Mouse (Mus musculus) cerebellum, postnatal 25 days (tissue): ENCODE results near the gene Hist2h3c1.
A peak's percentile ranks its signal among the peaks of the same experiment; 100 is the strongest.
"Not testable (repeated sequence)": the region's sequence is repeated elsewhere in the genome, so short reads cannot be mapped to it uniquely, and the experiment has no call there.

Source experiments
- DNase-seq, 2 experiments: peaks; one replicate each; pipeline ENCODE4 v3.0.0; 2021; ENCODE audit warnings: mixed read lengths in 2 of 2

The Hist2h3c1 gene

DNA sequence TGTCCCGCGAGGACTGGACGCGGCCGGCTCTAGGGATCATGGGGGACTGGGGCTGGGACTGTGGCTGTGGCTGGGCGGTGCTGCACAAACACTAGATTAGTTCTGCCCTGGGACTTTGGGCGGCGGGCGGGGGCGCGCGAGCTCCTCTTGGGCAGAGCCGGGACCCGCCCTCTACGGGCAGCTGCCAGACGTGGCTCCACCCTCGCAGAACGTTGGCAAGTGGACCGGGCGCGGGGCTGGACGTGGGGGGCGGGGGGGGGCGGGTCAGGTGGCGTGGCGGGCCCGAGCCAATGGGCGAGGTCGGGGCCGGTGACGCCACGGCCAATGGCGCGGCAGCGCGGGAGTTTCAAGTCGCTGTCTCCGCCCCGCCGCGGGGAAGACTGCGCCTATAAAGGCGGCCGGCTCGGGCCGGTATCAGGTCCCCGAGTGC, at the start of gene Hist2h3c1:
Gene Hist2h3c1, plus strand, starts transcription at position 259 of the 430 bp plus-strand sequence.
- not testable (repeated sequence) for DNase-seq

DNA sequence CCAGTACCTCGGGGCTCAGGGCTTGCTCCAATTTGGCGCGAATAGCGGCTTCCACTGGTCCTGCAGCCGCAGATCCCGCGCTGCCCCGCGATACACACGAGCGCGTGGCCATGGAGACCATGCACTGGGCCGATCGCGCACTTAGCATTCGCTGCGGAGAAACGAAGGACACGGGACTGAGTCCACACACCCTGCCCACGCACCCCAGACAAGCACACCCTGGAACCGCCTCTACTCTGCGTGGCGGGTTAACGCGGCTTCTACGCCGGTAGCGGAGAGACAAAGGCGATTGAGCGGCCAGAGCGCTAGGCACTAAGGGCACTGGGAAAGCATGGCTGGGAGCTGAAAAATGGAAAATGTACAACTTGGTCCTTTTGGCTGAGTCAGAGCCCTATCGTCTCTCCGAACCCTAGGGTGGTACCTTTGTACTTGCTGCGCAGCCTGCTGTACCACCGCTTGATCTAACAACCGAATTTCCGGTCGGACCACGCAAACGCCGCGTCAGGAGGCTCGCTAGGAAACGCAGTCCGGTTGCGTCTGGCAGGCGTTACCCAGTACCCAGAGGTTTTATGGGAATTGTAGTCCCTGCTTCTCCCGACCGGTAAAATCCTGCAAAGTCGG, 49.2 kb upstream of the Hist2h3c1 start:
- DNase-seq, result peak; percentile 91 to 93

DNA sequence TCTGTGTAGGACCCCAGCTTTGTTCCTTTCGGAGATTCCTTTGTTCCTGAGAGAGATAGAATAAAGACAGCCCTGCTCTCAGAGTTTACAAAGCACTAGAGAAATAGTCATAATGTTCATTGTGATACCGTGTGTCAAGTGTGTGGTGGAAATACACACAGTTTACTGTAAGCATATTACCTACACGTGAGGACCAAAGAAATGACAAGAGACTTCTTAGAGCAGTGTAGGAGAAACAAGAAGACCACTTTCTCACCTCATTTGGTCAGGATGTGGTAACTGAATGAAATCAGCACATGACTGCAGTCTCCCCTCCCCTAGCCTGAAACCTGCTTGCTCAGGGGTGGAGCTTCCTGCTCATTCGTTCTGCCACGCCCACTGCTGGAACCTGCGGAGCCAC, 48.3 kb upstream of the Hist2h3c1 start:
- DNase-seq, result no peak

DNA sequence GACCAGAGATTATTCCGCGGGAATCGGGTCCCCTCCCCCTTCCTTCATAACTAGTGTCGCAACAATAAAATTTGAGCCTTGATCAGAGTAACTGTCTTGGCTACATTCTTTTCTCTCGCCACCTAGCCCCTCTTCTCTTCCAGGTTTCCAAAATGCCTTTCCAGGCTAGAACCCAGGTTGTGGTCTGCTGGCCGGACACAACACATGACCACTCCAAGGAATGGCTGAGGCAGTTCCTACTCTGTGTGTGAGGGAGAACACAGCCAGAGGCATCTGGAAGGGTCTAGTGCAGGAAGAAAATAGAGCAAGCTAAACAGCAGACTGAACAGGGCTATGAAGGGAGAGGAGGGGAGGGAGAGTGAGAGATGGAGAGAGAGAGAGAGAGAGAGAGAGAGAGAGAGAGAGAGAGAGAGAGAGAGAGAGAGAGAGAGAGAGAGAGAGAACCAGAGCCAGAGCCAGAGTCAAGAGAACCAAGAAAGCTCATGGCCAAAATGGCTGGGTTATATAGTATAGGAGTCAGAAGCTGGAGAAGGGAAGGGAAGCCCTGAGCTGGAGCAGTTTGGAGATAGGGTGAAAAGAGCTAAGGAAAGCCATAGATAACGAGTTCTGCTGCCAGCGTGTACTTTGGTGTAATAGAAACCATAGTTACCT, 47.8 kb upstream of the Hist2h3c1 start:
- not testable (repeated sequence) for DNase-seq

DNA sequence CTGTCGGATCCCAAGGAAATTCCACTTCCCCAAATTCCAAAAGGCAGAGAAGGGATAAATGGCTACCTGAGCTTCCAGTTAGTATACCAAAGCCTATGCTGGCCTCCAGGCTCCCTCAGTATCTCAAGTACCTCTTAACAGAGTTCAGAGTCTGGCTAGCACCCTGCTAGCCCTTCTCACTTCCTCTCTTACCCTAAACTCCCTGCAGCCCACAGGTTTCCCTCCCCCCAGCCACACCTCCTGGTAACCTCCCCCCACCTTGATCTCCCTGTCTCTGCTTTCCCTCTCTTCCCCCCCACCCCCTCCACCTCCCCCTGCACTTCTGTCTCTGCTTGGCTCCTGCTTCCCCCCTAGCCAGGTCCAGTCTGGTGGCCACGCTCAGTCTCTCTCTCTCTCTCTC, 46.8 kb upstream of the Hist2h3c1 start:
- DNase-seq, result no peak

DNA sequence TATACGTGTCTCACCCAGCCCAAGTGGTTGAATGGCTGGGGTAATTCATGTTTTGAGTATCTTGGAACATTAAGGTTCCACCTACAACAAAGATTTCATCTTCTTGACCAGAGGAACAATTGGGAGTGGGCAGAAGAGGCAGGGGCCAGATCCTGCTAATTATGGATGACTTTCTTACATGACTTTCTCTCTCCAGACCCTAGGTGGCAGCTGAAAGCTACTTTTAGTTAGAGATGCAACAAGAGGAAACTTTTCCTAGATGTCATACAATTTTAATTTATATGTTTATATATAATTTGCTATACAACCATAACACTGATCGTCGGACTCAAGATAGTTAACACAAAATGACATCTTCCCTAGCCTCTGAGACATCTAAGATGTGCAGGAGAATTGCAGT, 38.7 kb upstream of the Hist2h3c1 start:
- DNase-seq, result no peak

GRCm38 (mm10) chr3:96209242-96209641, 37.2 kb upstream of the Hist2h3c1 start:
- DNase-seq, result peak in 1 of 2 experiments; percentile 46

- peak; percentile 51 to 60 for DNase-seq
Observed at GRCm38 (mm10) chr3:96219191-96219641, 27.3 kb upstream of the Hist2h3c1 start.

DNA sequence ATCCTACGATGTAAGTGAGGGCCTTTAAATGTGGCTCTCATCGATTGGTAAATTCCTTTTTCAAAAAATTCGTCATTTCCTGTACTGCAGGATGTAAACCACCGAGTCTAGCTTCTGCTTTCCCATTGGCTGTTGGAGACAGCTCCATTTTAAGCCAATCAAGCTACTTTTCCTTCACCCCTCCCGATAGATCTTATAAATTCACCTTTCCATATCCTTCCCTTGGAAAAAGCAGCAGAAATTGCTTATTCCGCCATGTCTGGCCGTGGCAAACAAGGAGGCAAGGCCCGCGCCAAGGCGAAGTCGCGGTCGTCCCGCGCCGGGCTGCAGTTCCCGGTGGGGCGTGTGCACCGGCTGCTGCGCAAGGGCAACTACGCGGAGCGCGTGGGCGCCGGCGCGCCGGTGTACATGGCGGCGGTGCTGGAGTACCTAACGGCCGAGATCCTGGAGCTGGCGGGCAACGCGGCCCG, 26.8 kb upstream of the Hist2h3c1 start, which contains the start of the genes Bola1 and Hist2h2ab:
Gene Bola1, minus strand, starts transcription at position 49 of the 470 bp plus-strand sequence.
Gene Hist2h2ab, plus strand, starts transcription at position 205 of the 470 bp plus-strand sequence.
- DNase-seq, result peak; percentile 79 to 87

DNA sequence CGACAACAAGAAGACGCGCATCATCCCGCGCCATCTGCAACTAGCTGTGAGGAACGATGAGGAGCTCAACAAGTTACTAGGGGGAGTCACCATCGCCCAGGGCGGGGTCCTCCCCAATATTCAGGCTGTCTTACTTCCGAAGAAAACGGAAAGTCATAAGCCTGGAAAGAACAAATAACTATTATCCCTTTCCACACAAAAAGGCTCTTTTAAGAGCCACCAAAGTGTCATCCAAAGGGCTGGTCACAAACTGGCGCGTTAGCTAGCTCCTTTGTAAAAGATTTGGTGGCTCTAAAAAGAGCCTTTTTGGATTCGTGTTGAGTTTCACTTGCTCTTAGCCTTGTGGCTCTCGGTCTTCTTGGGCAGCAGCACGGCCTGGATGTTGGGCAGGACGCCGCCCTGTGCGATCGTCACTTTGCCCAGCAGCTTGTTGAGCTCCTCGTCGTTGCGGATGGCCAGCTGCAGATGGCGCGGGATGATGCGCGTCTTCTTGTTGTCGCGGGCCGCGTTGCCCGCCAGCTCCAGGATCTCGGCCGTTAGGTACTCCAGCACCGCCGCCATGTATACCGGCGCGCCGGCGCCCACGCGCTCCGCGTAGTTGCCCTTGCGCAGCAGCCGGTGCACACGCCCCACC, 26.2 kb upstream of the Hist2h3c1 start:
- DNase-seq, result peak in 1 of 2 experiments; percentile 83

DNA sequence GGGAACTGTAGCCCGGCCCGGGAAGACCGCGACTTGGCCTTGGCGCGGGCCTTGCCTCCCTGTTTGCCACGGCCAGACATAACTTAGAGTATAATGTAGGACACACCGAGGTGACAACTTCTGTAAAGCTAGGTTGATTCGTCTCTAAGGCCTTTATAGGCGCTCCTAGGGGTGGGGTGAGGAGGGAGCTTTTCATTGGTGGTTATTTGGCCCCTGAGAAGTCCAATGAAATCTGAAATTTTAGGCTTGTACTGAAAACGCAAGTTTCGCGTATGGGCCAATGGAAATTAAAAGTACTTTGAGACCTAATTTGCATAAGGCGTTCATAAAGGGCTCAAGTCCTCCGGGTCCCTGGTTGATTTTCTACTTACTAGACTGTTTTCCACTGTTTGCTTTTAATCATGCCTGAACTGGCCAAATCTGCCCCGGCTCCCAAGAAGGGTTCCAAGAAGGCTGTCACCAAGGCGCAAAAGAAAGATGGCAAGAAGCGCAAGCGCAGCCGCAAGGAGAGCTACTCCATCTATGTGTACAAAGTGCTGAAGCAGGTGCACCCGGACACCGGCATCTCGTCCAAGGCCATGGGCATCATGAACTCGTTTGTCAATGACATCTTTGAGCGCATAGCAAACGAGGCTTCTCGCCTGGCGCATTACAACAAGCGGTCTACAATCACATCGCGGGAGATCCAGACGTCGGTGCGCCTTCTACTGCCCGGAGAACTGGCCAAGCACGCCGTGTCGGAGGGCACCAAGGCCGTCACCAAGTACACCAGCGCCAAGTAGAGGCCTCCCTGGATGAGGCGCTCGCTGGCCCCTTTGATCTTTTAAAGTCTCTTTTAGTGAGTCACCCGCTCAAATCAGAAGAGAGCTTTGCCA, 25.5 kb upstream of the Hist2h3c1 start, which contains the start of the genes Hist2h2ac and Hist2h2be:
Gene Hist2h2ac, minus strand, starts transcription at position 116 of the 875 bp plus-strand sequence.
Gene Hist2h2be, plus strand, starts transcription at position 355 of the 875 bp plus-strand sequence.
- DNase-seq, result peak; percentile 85 to 87

DNA sequence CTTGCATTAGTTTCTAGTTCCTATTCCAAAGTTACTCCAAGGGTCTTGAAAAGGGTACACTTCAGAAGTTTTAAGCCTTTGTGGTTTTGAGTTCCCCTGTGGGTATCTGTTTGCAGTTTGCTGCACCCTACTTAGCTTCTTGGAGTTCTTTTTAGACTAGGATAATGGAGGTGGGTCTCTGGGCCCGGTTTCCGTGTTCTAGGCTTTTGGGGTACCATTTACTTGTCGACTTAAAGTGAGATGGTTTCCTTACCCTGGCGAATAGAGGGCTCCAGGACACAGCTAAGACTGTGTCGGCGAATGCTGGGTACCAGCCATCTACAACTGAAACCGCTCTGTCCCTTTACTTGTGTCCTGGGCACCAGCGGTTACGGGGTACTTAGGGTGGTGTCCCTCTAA, 24.8 kb upstream of the Hist2h3c1 start:
- peak; percentile 31 to 33 for DNase-seq

- no peak for DNase-seq
Observed at GRCm38 (mm10) chr3:96222774-96223173, 23.7 kb upstream of the Hist2h3c1 start.

- no peak for DNase-seq
Observed at GRCm38 (mm10) chr3:96225421-96225820, 21.1 kb upstream of the Hist2h3c1 start.

- DNase-seq, result no peak
Observed at GRCm38 (mm10) chr3:96226695-96227648, 19.5 kb upstream of the Hist2h3c1 start.

DNA sequence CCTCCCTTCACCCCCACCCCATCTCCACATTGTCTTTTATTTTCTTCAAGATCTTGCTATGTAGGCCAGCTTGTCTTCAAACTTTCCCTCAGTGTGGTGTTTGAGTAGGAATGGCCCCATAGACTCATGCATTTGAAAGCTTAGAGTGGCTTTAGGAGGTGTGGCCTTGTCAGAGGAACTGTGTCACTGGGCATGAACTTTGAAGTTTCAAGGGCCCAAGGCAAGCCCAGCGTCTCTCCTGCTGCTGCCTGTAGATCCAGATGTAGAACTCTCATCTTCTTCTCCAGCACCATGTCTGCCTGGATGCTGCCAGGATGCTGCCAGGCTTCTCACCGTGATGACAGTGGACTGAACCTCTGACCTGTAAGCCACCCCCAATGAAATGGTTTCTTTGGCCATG, 17.7 kb upstream of the Hist2h3c1 start:
- DNase-seq, result no peak

DNA sequence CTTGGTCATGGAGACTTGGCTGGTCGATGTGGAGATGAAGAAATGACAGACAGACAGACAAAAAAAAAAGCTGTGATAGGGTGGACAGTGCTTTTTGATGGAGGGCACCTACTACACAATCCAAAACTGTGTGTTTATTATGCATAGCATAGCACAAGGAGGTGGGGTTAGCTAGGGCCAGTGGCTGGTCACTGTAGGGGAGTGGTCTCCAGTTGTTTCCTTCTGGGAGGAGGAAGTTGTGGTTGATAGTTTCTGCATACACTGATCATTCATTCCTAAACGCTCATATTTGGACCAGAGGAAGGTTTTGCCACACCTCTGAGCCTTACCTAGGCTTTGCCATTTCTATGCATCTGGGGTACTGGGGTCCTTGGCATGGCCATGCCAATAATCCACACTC, 16.1 kb upstream of the Hist2h3c1 start:
- DNase-seq, result no peak

DNA sequence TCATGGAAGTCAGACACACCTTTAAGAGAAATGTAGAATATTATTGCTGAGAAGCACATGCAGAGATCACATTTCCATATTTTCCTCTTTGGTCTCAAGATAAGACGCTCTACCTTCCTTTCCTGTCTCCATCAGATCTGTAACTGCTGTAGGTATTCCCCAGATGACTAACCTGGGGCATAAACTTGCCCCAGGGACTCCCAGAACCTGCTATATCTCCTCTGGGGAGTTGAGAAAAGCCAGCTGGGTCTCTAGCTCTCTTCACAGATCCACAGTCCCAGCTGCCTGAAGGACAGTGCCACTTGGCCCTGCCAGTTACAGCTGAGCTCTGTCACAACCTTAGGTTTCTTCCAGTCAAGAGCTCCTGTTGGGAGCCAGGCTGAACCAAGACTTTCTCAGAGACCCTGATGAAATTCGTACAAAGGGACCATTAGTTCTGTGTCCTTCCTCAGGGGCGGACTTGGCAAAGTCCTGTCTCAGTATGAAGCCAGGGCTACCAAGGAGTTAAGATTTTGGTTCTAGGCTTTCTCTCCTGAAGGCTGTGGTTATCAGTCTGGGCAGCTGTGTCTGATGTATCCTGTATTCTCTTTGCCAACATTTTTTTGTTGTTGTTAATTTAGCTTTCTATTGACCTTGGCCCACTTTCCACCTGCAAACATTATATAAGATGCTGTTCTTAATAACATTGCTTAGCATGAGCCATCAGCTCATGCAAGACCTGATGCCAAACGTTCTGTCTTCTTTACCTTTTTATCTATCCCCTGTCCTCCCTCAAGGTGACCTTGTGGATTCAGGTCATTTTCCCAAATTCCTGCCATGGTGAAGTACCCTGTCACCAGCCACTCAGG, 15.4 kb upstream of the Hist2h3c1 start:
- DNase-seq, result no peak

- no peak for DNase-seq
Observed at GRCm38 (mm10) chr3:96231758-96232120, 14.7 kb upstream of the Hist2h3c1 start.

DNA sequence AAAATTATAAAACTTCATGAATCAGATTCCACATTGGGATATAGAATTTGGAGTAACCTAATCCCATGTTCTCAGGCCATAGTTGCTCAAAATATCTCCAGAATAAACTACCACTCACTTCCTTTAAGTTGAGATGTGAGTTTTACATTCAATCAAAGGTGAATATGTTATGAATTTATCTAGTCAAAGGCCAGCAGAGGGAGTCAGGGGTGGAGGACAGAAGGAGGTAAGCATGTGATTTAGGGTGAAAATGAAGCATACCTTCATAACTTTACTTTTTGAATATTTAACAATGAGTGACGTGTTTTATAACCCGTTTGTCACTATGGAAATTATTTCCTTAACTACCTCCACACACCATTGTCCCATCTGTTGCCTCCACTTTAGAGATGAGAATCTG, 11.6 kb upstream of the Hist2h3c1 start:
- DNase-seq, result no peak
